Mouse (Mus musculus): ENCODE measurements at regions not wholly inside any gene's neighbourhood (a gene's known extent, or its start where the extent isn't known, plus 50 kb on each side); places are given as distances from the start of the nearest gene placed in this dataset.

DNA sequence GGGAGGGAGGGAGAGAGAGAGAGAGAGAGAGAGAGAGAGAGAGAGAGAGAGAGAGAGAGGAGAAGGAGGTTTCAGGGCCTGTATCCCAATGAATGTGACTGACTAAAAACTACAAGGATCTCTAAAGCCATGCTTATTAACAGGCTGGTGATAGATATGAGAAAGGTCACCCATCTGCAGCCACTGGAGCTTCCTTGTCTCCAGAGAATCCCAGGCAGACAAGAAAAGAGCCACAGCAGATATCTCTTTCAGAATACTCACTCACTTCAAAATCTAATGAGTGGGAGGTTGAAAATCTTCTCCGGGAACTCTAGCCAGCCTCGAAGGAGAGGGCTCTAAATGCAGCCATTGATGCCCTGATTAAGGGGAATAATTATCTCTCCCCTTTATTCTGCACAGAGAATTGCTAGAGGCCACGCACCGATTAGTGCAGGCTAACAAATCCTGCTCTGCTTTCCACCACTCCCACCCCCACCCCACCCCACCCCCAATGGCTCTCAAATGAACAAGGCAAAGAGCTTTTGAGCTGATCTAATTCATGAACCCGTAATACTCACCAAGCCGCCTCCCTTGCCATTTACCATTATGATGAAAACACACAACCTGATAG, 189.5 kb upstream of the Sox9 start:
- DNase-seq (ENCODE audit: low spot score): no peak

DNA sequence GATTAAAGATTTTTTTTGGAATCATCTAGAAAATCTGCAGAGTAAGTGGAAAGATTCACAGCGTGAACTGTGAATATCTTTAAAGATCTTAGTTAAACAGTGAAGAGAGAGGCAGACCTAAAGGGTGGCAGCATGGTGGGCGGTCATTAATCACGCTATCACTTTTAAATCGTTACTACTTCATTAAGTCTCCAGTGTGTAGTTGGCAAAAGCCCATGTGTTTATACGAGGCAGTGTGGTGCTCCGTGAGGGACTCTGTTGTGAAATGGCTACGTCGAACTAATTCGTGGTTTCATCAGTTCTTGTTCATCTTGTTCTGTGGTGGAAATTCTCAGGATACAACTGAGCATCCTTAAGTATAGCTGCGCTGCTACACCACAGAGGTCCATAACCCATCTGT, 188.2 kb upstream of the Sox9 start:
- DNase-seq (ENCODE audit: low spot score): no peak

DNA sequence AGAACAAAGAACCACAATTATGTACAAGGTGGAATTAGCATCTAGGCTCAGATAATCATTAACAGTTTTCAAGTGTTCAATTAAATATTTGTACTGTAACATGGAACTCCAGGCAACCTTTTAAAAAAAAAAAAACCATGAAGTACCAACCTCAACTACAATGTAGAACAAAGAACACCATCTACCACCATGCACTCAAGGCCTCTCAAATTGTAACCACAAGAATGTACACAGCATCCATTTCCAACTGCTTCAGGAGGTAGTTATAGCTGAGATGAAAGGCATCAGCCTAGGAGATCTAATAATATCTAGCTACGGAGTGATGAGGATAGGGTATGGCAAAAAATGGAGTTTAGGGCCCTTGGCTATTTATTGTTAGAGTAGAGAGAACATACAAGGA, 174.7 kb upstream of the Sox9 start:
- no peak for DNase-seq (ENCODE audit: low spot score)

DNA sequence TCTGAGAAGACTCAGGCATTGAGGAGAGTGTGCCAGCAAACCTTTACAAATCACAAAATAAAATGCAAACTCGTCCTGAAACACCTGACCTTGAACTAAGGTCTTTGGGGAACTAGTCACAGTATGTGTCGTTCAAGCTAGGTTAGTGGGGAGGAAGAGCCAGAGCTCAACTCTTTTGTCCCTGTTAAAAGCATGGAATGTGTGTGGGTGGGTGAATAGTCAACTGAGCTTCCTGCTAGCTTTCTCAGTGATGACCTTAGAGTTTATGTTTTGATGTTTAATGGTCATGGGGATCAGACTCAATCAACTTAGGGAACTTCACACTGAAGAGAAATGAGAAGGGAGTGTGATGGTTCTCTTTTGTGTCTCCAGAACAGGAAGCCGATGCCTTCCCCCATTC, 172.7 kb upstream of the Sox9 start:
- DNase-seq (ENCODE audit: low spot score): no peak

DNA sequence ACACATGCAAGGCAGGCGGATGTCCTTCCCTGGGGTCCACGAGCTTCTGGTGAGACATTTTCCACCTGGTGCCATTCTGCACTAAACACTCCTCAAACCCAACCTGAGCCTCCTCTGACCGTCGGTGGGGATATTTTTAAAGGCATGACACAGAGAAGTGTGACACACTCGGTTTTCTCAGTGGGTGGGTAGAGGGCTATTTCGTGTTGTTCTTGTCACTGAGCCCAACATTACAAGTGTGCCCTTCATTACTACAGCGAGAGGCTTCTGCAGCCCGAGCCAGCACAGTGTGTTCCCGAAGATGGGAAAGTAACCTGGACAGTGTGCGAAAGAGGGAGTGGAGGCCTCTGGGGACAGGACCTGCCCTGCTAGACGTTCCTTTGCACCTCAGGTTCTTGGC, 171.0 kb upstream of the Sox9 start:
- DNase-seq (ENCODE audit: low spot score): no peak

DNA sequence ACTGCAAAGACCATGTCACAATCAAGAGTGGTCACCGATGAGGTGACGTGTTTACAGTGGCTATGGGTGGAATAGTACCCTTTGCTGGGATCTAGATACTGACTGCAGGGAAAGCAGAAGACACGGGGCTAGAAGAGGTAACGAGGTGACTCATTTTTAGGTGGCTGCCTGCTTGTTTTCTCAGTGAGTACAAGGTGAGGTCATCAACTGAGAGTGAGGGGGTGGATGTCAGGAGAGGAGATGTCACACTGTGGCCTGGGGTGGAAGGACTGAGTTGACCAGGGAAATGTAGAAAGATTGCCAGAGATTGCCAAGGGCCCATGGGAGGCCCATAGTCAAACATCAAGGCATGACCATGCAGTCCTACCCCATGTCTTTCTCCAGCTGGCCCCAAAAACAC, 166.4 kb upstream of the Sox9 start:
- DNase-seq (ENCODE audit: low spot score): no peak

DNA sequence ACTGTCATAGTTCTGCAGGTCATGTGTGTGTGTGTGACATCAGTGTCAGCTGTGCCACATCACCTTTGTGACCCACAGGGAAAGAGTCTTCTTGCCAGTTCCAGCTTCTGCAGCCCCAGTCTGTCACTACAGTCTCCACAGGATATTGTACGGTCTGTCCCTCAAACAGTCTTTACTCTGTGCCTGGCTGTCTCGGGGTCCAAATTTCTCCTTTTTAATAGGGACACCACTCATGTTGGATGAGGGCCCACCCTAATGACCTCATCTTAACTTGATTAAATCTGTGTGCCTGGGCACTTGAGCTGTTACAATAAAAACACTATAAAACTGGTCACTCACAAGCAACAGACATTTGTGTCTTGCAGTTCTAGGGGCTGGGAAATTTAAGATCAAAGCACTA, 165.1 kb upstream of the Sox9 start:
- no peak for DNase-seq (ENCODE audit: low spot score)

DNA sequence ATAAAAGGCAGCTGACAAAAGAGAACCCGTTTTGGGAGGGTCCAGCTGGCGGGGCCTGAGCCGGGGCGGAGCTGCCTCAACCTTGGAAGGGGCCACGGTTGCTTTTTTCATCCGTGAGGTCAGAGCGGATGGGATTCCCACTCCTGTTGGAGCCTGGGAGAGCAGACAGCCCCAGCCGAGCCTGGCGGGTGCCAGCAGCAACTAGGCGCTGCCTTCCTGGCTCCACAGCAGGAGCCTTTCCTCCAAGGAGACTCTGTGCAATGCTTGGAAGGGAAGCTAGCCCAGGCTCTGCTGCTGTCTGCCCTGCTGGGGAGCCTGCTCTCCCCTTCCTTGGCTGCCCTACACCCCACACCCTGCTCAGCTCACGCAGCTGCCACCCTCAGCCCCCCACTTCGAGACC, 161.1 kb upstream of the Sox9 start:
- peak; percentile 20 for DNase-seq (ENCODE audit: low spot score)

DNA sequence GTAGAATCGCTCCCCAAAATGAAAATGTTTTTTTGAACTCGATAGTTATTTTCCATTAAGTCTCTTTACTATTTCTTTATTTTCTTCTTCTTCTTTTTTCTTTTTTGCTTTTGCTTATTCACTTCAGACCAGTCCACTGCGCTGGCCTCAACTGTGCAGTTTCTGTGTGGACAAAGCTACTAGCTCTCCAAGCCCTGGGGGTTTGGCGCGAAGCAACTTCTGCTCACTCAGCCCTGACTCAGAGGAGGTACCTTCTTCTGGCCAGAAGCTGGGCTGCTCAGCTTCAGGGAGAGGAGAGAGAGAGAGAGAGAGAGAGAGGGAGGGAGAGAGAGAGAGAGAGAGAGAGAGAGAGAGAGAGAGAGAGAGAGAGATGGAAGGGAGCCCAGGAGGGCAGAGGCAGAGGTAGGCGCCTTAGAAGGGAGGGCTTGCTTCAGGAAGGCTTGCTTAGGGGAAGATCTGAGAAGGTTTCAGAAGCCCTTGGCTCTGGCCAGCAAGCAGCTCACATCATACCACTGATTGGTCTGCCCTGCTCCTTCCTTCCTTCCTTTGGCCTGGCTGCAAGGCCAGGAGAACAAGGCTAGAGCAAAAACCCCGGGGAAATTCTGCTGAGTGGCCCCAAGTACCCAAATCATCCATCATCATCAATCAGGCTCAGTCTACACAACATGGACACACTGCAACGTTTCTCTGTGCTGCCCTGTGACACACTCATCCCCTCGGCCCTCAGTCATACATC, 160.5 kb upstream of the Sox9 start:
- DNase-seq (ENCODE audit: low spot score): peak; percentile 52

DNA sequence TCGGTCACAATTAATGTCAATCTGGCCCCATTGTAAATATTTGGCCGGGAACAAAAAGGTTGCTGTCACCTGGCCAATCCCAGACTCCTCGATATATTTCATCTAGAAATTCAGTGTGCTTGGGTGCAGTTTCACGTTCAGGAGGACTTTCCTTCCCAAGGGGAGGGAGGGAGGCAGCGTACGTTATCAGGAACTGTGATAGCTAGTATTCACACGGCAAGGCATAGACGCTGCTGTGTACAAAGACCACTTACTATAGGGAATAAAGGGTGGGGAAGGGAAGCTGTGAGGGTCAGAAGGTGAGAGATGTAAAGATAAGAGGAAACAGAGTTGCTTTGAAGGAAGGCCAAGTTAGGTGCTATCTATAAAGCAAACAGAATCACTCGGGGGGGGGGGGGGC, 132.7 kb upstream of the Sox9 start:
- no peak for DNase-seq (ENCODE audit: low spot score)

DNA sequence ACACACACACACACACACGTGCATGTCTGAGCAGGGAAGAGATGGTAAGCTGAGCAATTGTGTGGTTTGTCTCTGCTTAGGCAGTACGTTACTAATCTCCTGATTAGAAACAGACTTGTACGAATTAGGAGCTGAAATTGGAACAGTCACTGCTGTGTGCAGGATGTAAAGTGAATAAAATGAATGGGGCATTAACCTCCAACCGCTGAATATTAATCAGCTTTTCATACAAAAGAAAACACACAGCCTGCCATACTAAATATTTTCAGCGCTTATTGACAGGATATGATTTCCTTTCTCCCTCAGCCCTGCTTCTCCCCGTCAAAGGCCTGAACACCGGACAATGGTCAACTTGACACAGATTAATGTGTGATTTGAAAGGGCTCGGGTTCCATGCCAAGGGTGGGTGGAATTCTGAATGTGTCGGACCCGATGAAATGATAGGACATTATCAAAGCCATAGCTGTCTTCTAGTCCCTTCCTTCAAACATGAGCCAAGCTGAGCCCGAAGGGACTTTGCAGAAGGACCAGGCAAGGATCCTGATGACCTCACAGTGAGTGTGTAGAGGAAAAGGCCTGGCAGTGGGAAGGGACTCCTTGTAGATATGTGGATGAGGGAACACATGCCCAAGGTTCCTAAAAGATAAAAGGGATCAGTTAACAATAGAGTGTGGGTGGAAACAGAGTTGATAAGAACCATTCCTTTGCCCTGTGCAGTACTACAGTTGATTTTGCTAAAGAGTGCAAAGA, 124.4 kb upstream of the Sox9 start:
- DNase-seq (ENCODE audit: low spot score): no peak

DNA sequence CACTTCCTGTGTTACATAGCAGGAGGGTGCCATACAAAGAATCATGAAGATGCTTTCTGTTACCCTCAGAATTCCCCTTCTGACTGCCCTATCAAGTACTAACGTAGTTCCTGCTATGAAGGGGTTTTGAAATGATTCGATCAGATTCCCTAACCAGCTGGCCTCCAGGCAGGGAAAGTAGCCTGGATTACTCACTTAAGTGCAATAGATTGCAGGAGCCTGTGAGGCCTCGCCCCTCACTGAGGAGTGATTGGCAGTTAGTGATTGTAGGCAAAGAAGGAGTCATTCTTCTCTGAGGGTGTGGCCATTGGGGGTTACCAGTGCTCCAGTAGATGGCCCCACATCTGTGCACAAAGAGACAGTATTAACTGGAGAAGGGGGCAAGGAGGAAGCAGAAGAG, 122.1 kb upstream of the Sox9 start:
- DNase-seq (ENCODE audit: low spot score): no peak

DNA sequence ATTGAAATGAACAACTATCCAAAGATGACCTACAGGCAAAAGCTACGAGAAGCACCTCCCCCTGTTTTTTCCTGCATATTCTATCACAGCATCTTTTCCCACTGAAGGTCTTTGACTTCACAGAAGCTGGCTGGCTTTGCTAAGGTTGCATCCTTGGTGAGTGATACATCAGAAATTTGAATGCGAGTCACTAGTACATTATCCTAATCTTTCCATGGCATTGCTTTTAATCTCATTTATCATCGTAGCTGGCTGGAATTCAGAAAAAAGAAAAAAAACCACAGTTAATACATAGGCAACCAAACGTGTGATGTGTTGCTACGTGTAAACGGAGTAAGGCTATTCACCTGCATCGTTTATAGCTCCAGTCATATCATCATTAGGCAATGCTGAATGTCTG, 120.6 kb upstream of the Sox9 start:
- no peak for DNase-seq (ENCODE audit: low spot score)

DNA sequence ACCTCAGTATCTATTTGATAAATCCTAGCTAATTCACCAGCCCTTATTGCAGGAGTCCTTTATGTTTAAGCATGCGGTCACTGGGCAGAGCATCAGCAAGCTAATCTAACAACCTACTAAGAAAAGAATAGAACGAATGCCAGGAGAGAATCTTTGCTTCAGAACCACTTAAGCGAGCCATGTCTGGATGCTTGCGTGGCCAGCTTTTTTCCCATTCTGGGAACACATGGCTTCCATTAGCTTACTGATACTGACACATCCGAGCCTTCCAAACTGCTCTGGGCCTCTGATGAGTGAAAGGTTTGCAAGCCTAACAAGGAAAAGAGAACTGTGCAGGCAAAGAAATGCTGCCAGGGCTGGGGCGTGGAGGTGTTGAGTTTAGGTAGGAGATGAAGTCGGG, 114.7 kb upstream of the Sox9 start:
- peak; percentile 25 for DNase-seq (ENCODE audit: low spot score)

DNA sequence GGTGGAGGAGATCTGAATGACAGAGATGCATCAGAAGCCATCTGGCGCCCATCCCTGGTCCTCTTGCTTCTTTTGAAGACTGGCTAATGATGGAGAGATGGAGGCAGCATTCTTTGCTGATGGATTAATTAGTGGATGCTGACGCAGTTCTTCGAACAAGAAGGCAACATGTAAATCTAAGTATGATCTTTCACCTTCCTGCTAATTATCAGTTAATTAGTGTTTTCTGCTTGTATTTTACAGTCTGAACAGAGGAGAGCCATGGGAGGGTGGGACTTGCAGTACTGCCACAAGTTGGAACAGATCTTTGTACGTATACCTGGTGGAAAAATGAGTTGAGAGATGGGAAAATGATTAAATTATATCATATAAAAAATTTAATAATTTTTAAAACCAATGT, 109.9 kb upstream of the Sox9 start:
- DNase-seq (ENCODE audit: low spot score): no peak

DNA sequence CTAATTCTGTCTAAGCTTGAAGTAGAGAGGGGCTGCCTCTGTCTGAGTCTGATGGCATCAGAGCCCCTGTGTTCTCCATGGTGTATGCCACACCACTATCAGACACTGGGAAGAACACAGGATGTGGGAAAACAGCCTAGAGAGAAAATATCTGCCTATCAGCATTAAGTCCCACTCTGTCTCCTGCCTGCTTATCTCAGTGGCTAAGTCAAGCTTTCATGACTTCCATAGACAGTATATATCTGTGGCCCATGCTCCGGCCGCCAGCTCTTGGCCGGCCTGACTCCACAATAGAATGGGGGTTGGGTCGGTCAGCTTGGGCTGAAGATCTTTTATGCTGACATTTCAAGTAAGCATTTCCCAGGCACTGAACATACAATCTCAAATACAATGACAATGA, 92.0 kb upstream of the Sox9 start:
- DNase-seq (ENCODE audit: low spot score): no peak

DNA sequence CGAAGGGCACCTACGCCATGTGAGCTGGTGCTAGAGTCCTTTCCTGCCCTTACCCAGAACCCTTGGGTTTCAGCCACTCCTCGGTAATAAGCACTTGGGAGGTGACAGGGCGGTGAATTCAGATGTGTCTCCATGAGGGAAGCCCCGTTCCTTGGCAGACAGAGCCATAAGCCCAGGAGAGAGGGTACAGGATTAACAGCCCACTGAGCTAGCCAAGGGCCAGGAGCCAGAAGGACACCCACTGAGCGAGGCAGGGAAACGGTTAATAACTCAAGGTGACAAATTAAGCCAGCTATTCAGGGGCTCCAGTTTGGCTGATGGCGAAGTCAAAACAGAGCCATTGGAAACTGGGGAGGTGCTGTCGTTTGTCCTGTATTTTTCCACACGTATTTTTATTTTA, 75.9 kb upstream of the Sox9 start:
- DNase-seq (ENCODE audit: low spot score): no peak

DNA sequence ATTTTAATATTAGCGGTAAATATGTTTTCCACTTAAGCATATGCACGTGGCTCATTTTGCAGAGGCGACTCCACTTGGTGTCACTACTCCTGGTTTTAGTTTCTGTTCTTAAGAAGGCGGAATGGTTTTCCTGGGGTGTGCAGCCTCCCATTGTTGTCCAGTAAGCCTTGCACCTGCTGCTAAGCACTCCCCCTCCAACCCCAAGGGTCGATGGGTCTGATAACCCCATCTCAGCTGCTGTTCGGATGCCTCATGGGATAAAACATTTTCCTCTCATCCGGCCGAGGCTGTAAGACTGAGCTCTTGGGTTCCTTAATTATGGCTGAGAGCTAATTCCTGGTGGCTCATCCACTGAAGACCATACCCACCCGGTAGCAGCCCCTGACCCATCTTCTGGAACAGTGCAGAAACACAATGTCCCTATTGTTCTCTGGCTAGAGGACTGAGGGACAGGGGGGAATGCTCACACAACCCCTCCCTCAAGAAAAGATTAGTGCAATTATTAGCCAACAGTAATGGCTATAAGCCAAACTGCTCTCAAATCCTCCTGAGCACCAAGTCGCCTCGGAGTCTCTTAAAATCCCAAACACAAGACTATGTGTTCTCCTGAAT, 73.8 kb upstream of the Sox9 start:
- peak; percentile 6 for DNase-seq (ENCODE audit: low spot score)

DNA sequence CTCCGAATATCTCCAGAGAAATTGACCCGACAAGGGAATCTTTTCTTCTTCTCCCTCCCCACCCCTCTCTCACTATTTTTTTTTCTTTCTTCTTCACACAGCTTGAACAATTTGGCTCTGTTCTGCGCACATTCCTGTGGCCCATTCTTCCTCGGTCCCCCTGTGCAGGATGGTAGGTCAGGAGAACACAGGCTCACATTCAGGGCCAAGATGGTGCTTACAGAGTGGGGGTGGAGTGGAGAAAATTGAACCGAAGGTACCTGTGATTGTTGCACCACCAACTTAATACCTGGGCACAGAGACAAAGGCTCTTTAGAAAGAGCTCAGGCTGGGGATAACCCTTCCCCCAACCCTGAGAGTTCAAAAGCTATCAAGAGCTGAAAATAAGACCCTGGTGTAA, 70.4 kb upstream of the Sox9 start:
- no peak for DNase-seq (ENCODE audit: low spot score)

DNA sequence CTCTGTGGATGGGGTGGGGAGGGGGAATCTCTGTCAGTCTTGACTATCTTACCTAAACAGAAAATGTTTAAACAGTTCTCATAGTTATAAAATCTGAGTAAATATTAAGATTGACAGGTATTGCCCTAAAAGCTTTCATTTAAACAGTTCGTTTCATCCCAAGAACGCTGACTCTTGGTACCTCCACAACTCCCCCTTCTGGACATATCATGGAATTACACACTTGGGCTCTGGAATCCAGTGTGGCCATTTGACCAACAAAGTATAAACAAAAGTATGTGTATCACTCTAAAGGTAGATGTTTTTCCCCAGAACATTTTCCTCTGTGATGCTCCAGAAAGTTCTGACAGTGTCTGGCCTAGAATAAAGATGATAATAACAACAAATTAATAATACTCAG, 63.5 kb upstream of the Sox9 start:
- DNase-seq (ENCODE audit: low spot score): no peak

DNA sequence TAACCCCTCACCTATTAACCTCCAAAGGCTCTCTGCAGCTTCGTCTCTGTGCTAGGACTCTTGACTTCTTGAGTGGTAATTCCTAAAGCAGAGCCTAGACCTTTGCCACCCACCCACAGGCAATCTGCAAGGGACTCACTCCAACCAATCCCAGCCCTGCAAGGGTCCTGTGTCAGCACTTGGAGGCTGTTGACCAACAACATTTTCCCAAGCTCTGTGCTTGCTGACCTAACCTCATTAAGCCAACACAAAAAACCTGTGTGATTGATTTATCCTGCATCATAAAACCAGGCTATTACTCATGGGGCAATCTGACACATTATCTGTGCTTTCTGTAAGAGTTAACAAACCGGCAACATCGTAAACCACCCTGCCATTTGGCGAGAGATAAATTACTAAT, 61.4 kb upstream of the Sox9 start:
- DNase-seq (ENCODE audit: low spot score): no peak

DNA sequence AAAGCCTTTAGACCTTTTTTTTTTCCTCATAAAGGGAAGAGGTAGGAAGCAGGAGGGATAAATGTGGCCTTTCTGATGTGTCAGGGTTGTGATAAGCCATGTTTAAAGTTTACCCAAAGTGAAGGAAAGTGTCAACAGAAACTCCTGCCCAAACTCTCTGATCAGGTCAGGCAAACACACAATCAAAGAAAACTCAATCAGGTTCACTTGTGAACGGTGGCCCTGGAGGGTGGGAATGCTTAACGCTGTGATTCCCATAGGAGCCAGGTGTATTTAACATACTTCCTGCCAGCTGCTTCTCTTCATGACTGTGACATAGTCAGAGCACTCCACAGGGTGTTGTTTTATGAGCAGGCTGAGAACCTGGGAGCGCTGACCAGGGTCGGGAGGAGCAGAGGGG, 59.1 kb upstream of the Sox9 start:
- DNase-seq (ENCODE audit: low spot score): no peak
